Comparison of ENCODE assay signal across 10 mouse cellular contexts in the genomic region with DNA sequence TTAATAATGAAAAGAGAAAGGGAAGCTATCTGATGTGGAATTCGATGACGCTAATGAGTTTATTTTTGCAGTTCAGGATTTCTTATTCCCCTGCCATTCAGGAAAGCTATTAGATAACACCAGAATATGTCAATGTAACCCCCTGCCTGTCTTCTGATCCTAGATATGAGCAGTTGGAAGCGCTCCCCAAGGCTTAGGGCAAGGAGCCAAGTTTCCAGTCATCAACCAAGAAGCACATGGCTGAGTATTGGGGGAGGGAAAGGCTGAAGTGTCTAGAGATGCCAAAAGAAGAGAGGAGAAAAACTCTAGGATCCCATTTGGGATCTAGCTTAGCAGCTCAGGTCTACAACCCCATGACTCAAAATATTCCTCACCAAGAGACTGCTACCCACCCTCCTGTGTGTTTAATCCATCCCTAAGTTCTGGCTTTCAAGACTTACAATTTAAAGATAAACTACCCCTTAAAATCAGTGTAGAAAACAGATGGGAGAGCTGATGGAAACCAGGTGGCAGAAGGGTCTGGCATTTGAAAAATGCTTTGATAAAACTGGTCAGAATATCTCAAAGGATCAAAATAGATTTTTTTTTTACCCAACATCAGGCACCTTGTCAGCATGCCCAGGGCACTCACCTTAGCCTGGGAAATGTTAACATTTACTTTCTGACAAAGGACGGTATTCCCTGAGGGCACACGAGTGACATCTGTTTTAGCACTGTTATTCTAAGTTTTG.
DNase-seq lines count a peak whose midpoint lies in the region; ATAC-seq lines count a peak whose summit lies in the region.
"Had no signal": no experiment of that assay in that cellular context is flagged by ENCODE, and none has a peak within 500 bp of the region (broad histone marks: within the 10 kb centered on the region; RNA-seq: fewer than 3 reads in every experiment).

No protein-coding gene starts in this region.

- no peak overlapping the region for H3K4me3 ChIP-seq in heart, embryonic 10.5 days
- H3K4me3 ChIP-seq in heart, embryonic 14.5 days (ENCODE audit: control insufficient read depth in 1 of 2, insufficient read depth in 1 of 2, low read depth in 1 of 2, low read length in 2 of 2), result no peak overlapping the region
- H3K4me3 ChIP-seq: myocyte had no signal

- H3K27me3 ChIP-seq in heart, embryonic 10.5 days (ENCODE audit: insufficient read depth, poor library complexity, severe bottlenecking), result no peaks in the 10 kb centered on the region
- no peaks in the 10 kb centered on the region for H3K27me3 ChIP-seq in heart, embryonic 14.5 days (ENCODE audit: control insufficient read depth, insufficient read depth, low read length)
- H3K27me3 ChIP-seq: CH12.LX had no signal

- H3K9me3 ChIP-seq in heart, embryonic 10.5 days, result no peaks in the 10 kb centered on the region
- H3K9me3 ChIP-seq in heart, embryonic 14.5 days (ENCODE audit: control insufficient read depth, low read length), result no peaks in the 10 kb centered on the region

- ATAC-seq in heart, embryonic 14.5 days (ENCODE audit: insufficient number of reproducible peaks, insufficient read depth, low FRiP score, low read depth), result 0 out of 2 replicates have a peak, but pooled peaks have one; percentile 39

- H3K4me1 ChIP-seq in heart, embryonic 10.5 days, result peaks cover 33% of the 10 kb centered on the region
- H3K4me1 ChIP-seq in heart, embryonic 14.5 days (ENCODE audit: control insufficient read depth in 2 of 2, insufficient read depth in 2 of 2, low read length in 2 of 2), result peaks cover 4 to 38% of the 10 kb centered on the region in 2 experiments

- DNase-seq in heart, adult 18-20 months, result peak; percentile 73 to 83
- DNase-seq in heart, embryonic 10.5 days (ENCODE audit: low spot score), result no peak
- DNase-seq in NIH3T3 (ENCODE audit: low read depth), result peak; percentile 86
- peak; percentile 40 for DNase-seq in embryo, embryonic 10.5 days (ENCODE audit: low spot score)
- peak; percentile 30 to 47 for DNase-seq in layer of hippocampus, postnatal 14 days (ENCODE audit: low spot score in 2 of 2)
- DNase-seq in skeletal muscle tissue, adult 2 months (ENCODE audit: low read depth, low spot score), result peak; percentile 77
- DNase-seq in thymus, postnatal 25 days, result no peak

- no peak overlapping the region for H3K27ac ChIP-seq in heart, embryonic 10.5 days
- H3K27ac ChIP-seq in heart, embryonic 14.5 days (replicated peaks in 1 of 2; ENCODE audit: control insufficient read depth in 1 of 2, insufficient read depth in 1 of 2, low read depth in 2 of 2, low read length in 2 of 2), result peak overlapping the region; percentile 43 to 48; a peak in 3 of 4 replicates

- no peaks in the 10 kb centered on the region for H3K36me3 ChIP-seq in heart, embryonic 10.5 days
- H3K36me3 ChIP-seq in heart, embryonic 14.5 days (ENCODE audit: control insufficient read depth, insufficient read depth, low read length), result no peaks in the 10 kb centered on the region

- 54% methylated on average over 5 of the region's 5 CpGs for WGBS in heart, embryonic 10.5 days
- WGBS in heart, embryonic 14.5 days, result 26% methylated on average over 5 of the region's 5 CpGs

- no peak overlapping the region for H3K4me2 ChIP-seq in heart, embryonic 14.5 days (ENCODE audit: low read length)

- H3K9ac ChIP-seq in heart, embryonic 14.5 days (ENCODE audit: low read length), result no peak overlapping the region

Comparison
In these comparisons a context has a peak if more than half of its experiments do, and no peak if none do; other contexts are left out.
1. DNase-seq: peak in heart, adult 18-20 months (2 of 2), NIH3T3 (single experiment), embryo, embryonic 10.5 days (single experiment), layer of hippocampus, postnatal 14 days (2 of 2) and skeletal muscle tissue, adult 2 months (single experiment); none in heart, embryonic 10.5 days (single experiment) and thymus, postnatal 25 days (single experiment).